Mouse (Mus musculus) CH12.LX (cell line): ENCODE measurements around the gene Pdcd7. TPM values are rescaled to one million over a fixed set of nuclear protein-coding genes. Genes with fewer than 3 reads are reported as not detected.

Source experiments
- DNase-seq: peaks from one replicate; pipeline ENCODE4 v3.0.0-alpha.2; 2013; ENCODE audit errors: extremely low read depth
- H3K27ac ChIP-seq: 2 replicates; pipeline ENCODE4 v1.5.1; 2012; ENCODE audit warnings: low read depth, mild to moderate bottlenecking, control low read depth, moderate library complexity; ENCODE audit not compliant: insufficient read depth
- H3K27me3 ChIP-seq: replicated peaks from 2 replicates; pipeline ENCODE3; 2012; ENCODE audit warnings: inconsistent platforms
- H3K36me3 ChIP-seq, 2 experiments: replicated peaks in 1 of 2; 2 replicates each; pipeline versions ENCODE3 to v1.6.1; 2012; ENCODE audit warnings: inconsistent platforms in 1 of 2, low read length in 1 of 2, mild to moderate bottlenecking in 1 of 2, mixed read lengths in 1 of 2, moderate library complexity in 1 of 2; ENCODE audit not compliant: control insufficient read depth in 1 of 2, insufficient read depth in 1 of 2
- H3K4me1 ChIP-seq, 2 experiments: 2 replicates each; pipeline ENCODE4 v1.6.1; 2012; ENCODE audit warnings: inconsistent platforms in 1 of 2, moderate library complexity in 1 of 2; ENCODE audit not compliant: insufficient read depth in 2 of 2, control insufficient read depth in 1 of 2
- H3K4me2 ChIP-seq: 2 replicates; pipeline ENCODE4 v1.6.1; 2012; ENCODE audit warnings: low read depth, mild to moderate bottlenecking, control low read depth; ENCODE audit not compliant: poor library complexity, insufficient read depth, severe bottlenecking
- H3K4me3 ChIP-seq, 3 experiments: fragments of 150-350 bp in 1 of 3; sonication (generic) in 1 of 3; replicated peaks in 1 of 3; 2 replicates each; pipeline versions ENCODE3 to v1.5.1; 2011 to 2012; ENCODE audit warnings: low read depth in 2 of 3, low read length in 2 of 3, mild to moderate bottlenecking in 2 of 3, moderate library complexity in 2 of 3, control low read depth in 1 of 3, improper control_type of control experiment in 1 of 3, inconsistent platforms in 1 of 3, mixed read lengths in 1 of 3; ENCODE audit not compliant: poor library complexity in 1 of 3
- H3K79me2 ChIP-seq: replicated peaks from 2 replicates; pipeline ENCODE4 v1.6.1; 2012; ENCODE audit warnings: mild to moderate bottlenecking, moderate library complexity; ENCODE audit not compliant: control insufficient read depth, poor library complexity, insufficient read depth, severe bottlenecking; ENCODE audit errors: extremely low read depth
- H3K9ac ChIP-seq: 2 replicates; pipeline ENCODE4 v1.6.1; 2012; ENCODE audit warnings: low read depth, mild to moderate bottlenecking, control low read depth, moderate library complexity; ENCODE audit not compliant: insufficient read depth
- H3K9me3 ChIP-seq: replicated peaks from 2 replicates; pipeline ENCODE3; 2012; ENCODE audit warnings: low read length, inconsistent platforms, mixed read lengths
- CHD1 ChIP-seq: IDR thresholded peaks from 2 replicates; pipeline ENCODE4 v1.6.1; 2012; ENCODE audit warnings: low read depth, low read length, improper control_type of control experiment, inconsistent platforms
- CHD2 ChIP-seq: IDR thresholded peaks from 2 replicates; pipeline ENCODE4 v1.6.1; 2011; ENCODE audit warnings: low read length, improper control_type of control experiment
- ETS1 ChIP-seq: conservative IDR thresholded peaks from 2 replicates; pipeline ENCODE4 v1.6.1; 2012; ENCODE audit warnings: low read depth, mild to moderate bottlenecking, inconsistent platforms, low read length, improper control_type of control experiment, moderate library complexity
- GABPA ChIP-seq: IDR thresholded peaks from 2 replicates; pipeline ENCODE4 v1.6.1; 2012; ENCODE audit warnings: low read depth, low read length, improper control_type of control experiment, inconsistent platforms; ENCODE audit not compliant: insufficient replicate concordance
- JUND ChIP-seq: conservative IDR thresholded peaks from 2 replicates; pipeline ENCODE4 v1.6.1; 2011; ENCODE audit warnings: low read depth, low read length, improper control_type of control experiment
- KAT2A ChIP-seq: IDR thresholded peaks from 2 replicates; pipeline ENCODE4 v1.6.1; 2012; ENCODE audit warnings: low read length, improper control_type of control experiment, inconsistent platforms; ENCODE audit not compliant: insufficient replicate concordance
- MAX ChIP-seq: IDR thresholded peaks from 2 replicates; pipeline ENCODE4 v1.6.1; 2011; ENCODE audit warnings: low read length, improper control_type of control experiment
- MAZ ChIP-seq: IDR thresholded peaks from 2 replicates; pipeline ENCODE4 v1.6.1; 2012; ENCODE audit warnings: low read depth, mild to moderate bottlenecking, inconsistent platforms, low read length, improper control_type of control experiment, moderate library complexity
- MXI1 ChIP-seq: IDR thresholded peaks from 2 replicates; pipeline ENCODE4 v1.6.1; 2011; ENCODE audit warnings: mild to moderate bottlenecking, low read depth, low read length, improper control_type of control experiment
- MYC ChIP-seq: IDR thresholded peaks from 2 replicates; pipeline ENCODE4 v1.6.1; 2011; ENCODE audit warnings: low read depth, mild to moderate bottlenecking, improper control_type of control experiment, low read length
- POLR2A ChIP-seq: IDR thresholded peaks from 2 replicates; pipeline ENCODE4 v1.6.1; 2011; ENCODE audit warnings: low read depth, mild to moderate bottlenecking, improper control_type of control experiment, low read length
- POLR2AphosphoS2 ChIP-seq: IDR thresholded peaks from 2 replicates; pipeline ENCODE4 v1.6.1; 2011; ENCODE audit warnings: low read depth, low read length, improper control_type of control experiment
- RAD21 ChIP-seq: IDR thresholded peaks from 2 replicates; pipeline ENCODE4 v1.6.1; 2011; ENCODE audit warnings: low read depth, mild to moderate bottlenecking, low read length, improper control_type of control experiment, moderate library complexity
- SMC3 ChIP-seq: IDR thresholded peaks from 2 replicates; pipeline ENCODE4 v1.6.1; 2011; ENCODE audit warnings: low read depth, low read length, improper control_type of control experiment
- TBP ChIP-seq: conservative IDR thresholded peaks from 2 replicates; pipeline ENCODE4 v1.6.1; 2011; ENCODE audit warnings: low read depth, low read length, improper control_type of control experiment
- TCF12 ChIP-seq: IDR thresholded peaks from 2 replicates; pipeline ENCODE4 v1.6.1; 2014; ENCODE audit warnings: low read depth, mild to moderate bottlenecking, inconsistent platforms, low read length, improper control_type of control experiment
- USF1 ChIP-seq: IDR thresholded peaks from 2 replicates; pipeline ENCODE4 v1.6.1; 2014; ENCODE audit warnings: low read depth, mild to moderate bottlenecking, inconsistent platforms, low read length, improper control_type of control experiment
- USF2 ChIP-seq: conservative IDR thresholded peaks from 2 replicates; pipeline ENCODE4 v1.6.1; 2011; ENCODE audit warnings: low read depth, low read length, improper control_type of control experiment
- dilution Hi-C: fragments of 300-500 bp; cut with MboI; formaldehyde crosslinking; loops from 2 replicates; pipeline ENCODE4 v1.14.3; 2020; ENCODE audit warnings: low sequenced_read_pairs; ENCODE audit not compliant: extremely low pct_unique_long_range_greater_than_20kb, extremely low pct_ligation_motif_present
- in situ Hi-C: fragments of 300-500 bp; cut with MboI; formaldehyde crosslinking; loops from 3 replicates; pipeline ENCODE4 v1.14.3; 2019; ENCODE audit warnings: low sequenced_read_pairs, low pct_ligation_motif_present, low pct_unique_long_range_greater_than_20kb, mixed read lengths
- polyA plus RNA-seq: library from polyadenylated mRNA; unstranded; fragments of >175 nt; gene quantifications from 2 replicates; pipeline ENCODE4 v1.2.1, GENCODE M21; 2012; ENCODE audit warnings: low read depth; ENCODE audit not compliant: insufficient read length
- total RNA-seq, 2 experiments: library from RNA; depleted of rRNA; stranded (reverse); fragments of 300-350 nt in 1 of 2; fragments of >200 nt in 1 of 2; gene quantifications; 2 replicates each; pipeline ENCODE4 v1.2.3; 2012 to 2014

Gene Pdcd7
- total and polyA plus RNA-seq, 3 experiments: 13.1 to 20.6 (median 14.5) TPM

DNA sequence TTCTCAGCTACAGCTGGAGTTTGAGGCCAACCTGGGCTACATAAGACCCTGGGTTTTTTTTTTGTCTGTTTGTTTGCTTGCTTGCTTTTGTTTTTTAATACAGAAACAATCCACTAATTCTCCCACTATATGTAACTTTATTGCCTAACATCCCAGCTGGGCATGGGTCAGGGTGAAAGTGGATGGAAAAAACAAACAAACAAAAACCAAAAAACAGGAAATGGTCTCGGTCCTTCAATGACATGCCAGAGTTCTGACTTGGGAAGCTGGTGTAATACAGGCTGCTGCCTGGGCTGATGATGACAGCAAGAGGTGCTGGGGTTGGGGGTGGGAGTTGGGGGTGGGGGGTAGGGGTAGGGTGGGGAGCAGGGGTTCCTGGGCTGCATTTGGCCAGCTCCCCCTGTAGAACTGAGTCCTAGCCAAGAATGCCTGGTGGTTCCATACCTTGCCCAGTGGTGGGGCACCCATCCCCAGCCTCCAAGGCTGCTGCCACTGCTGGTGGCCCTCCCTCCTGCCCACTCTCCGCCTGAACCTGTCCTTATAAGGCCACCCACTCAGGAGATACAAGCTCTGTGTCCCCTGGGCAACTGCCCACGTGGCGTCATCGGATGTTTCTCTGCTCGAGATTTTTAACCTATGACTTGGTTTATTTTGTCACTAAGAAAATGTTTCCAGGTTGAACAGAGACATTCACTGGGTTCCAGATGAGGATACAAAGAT, 36.3 kb downstream of the Pdcd7 start:
- TF ChIP-seq ETS1 (no peak), CHD2 (no peak), MAZ (no peak), USF2 (no peak)
- no peaks in the 10 kb centered on the region for H3K79me2 ChIP-seq
- peaks cover 0 to 4% of the 10 kb centered on the region in 2 experiments for H3K36me3 ChIP-seq
- dilution Hi-C loops (no loop called here), in situ Hi-C loops (loop anchor here (5.0 kb wide), 1 partner anchor 45 kb away; no protein-coding TSS in a partner anchor)
- no peaks in the 10 kb centered on the region for H3K9me3 ChIP-seq
- H3K27ac ChIP-seq: no peak overlapping the region
- H3K27me3 ChIP-seq: no peaks in the 10 kb centered on the region
- H3K4me3 ChIP-seq: no peak overlapping the region
- peaks cover 0 to 4% of the 10 kb centered on the region in 2 experiments; a peak in 1 of 4 replicates for H3K4me1 ChIP-seq
- DNase-seq: no peak
- H3K9ac ChIP-seq: no peak overlapping the region
- H3K4me2 ChIP-seq: no peak overlapping the region

- Histone ChIP-seq H3K9me3 (no peaks in the 10 kb centered on the region), H3K36me3 (peaks cover 0 to 1% of the 10 kb centered on the region in 2 experiments), H3K27ac (no peak overlapping the region), H3K4me1 (peaks cover 0 to 4% of the 10 kb centered on the region in 2 experiments; a peak in 1 of 4 replicates), H3K4me2 (no peak overlapping the region), H3K4me3 (no peak overlapping the region), H3K9ac (no peak overlapping the region), H3K79me2 (no peaks in the 10 kb centered on the region), H3K27me3 (no peaks in the 10 kb centered on the region)
- TF ChIP-seq JUND: no peak
- TF ChIP-seq POLR2A: no peak
- no peak for TF ChIP-seq TCF12
- no peak for TF ChIP-seq MAZ
- no peak for TF ChIP-seq MXI1
- no peak for TF ChIP-seq MYC
- no peak for TF ChIP-seq MAX
- no peak for TF ChIP-seq POLR2AphosphoS2
- no peak for TF ChIP-seq GABPA
- no peak for TF ChIP-seq USF1
- no peak for DNase-seq
- dilution Hi-C loops: no loop called here
- in situ Hi-C loops: loop anchor here (5.0 kb wide), 1 partner anchor 45 kb away; no protein-coding TSS in a partner anchor
Observed at GRCm38 (mm10) chr9:65382751-65383097, 36.8 kb downstream of the Pdcd7 start.

DNA sequence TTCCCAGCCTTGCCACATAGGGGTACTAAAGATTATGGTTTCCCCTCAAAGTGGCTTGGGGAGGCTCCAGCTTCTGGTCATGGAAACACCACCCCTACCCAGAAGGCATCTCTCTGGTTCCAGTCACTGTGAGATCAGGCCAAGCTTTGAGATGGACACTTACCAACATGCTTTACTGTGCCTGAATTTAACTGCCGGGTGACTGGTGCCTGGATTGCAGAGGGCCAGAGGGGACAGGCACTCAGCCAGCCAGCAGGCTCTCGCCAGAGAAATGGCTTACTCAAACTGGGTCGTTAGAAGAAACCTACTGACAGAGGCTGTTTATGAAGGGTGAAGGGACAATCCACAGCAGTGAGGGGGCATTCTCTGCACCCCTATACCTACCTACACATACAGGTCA, 38.4 kb downstream of the Pdcd7 start:
- Histone ChIP-seq H3K4me2 (no peak overlapping the region), H3K4me1 (peaks cover 0 to 4% of the 10 kb centered on the region in 2 experiments; a peak in 1 of 4 replicates), H3K27me3 (no peaks in the 10 kb centered on the region), H3K4me3 (no peak overlapping the region), H3K9ac (no peak overlapping the region), H3K79me2 (no peaks in the 10 kb centered on the region), H3K27ac (no peak overlapping the region), H3K9me3 (no peaks in the 10 kb centered on the region), H3K36me3 (no peaks in the 10 kb centered on the region)
- dilution Hi-C loops (no loop called here), in situ Hi-C loops (loop anchor here (5.0 kb wide), 1 partner anchor 43 kb away; no protein-coding TSS in a partner anchor)
- no peak for DNase-seq
- TF ChIP-seq MYC (no peak), TBP (no peak), RAD21 (no peak), KAT2A (no peak), SMC3 (no peak), ETS1 (no peak), CHD1 (no peak)
